Mouse (Mus musculus): Measurements from ENCODE around the gene Adarb1. TPM values are rescaled to one million over a fixed set of nuclear protein-coding genes. Genes with fewer than 3 reads are reported as not detected.

Adarb1 gene
- polyA plus RNA-seq, 1 experiment from 2014 or later, result 34.1 TPM

GRCm38 (mm10) chr10:77300934-77301297 lies 117.2 kb downstream of the Adarb1 start:
- Histone ChIP-seq H3K27me3 (ENCODE audit: control insufficient read depth, insufficient read depth, low read depth, low read length) (no peaks in the 10 kb centered on the region), H3K4me3 (ENCODE audit: low read length) (no peak overlapping the region), H3K4me1 (replicated peaks; ENCODE audit: control insufficient read depth, insufficient read depth, low read length) (no peaks in the 10 kb centered on the region), H3K9ac (ENCODE audit: low read length) (no peak overlapping the region), H3K9me3 (ENCODE audit: control insufficient read depth, low read length) (no peaks in the 10 kb centered on the region), H3K27ac (ENCODE audit: low read length) (no peak overlapping the region), H3K4me2 (ENCODE audit: low read depth, low read length) (no peak overlapping the region), H3K36me3 (ENCODE audit: control insufficient read depth, insufficient read depth, low read length) (peaks cover 8% of the 10 kb centered on the region)
- no peak for ATAC-seq (ENCODE audit: low read depth)
- WGBS, result 72% methylated on average over 4 of the region's 4 CpGs

DNA sequence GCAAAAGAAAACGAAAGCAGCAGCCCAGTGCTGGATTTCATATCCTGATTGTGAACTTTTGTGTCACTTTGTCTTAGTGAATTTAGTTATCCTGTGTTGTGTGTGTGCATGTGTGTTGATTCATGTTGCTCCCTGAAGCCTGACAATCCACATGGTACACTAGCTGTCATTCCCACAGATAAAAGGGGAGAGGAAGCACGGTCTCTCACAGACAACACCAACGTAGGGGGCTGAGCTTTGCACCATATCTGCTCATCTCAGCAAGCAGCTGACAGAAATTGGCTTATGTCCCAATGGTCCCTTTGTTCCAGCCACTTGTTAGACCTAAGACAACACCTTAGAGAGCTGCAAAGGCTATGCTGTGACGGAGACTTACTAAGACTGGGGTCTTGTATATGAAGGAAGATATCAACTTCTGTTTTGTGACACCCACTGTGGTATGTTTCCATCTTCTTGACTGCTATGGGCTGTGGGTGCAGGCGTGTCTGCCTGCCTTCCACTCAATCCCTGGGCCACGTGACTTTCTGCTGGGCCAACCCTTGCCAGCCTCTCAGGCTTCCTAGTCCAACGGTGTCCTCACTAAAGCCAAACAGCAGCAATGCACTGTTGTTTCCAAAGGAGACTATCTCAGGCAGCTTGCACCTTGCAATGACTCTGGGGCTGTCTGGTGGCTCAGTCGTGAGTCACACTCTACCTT lies 117.7 kb downstream of the Adarb1 start:
- ATAC-seq (ENCODE audit: low read depth), result no peak
- no peaks in the 10 kb centered on the region for H3K27me3 ChIP-seq (ENCODE audit: control insufficient read depth, insufficient read depth, low read depth, low read length)
- no peak overlapping the region for H3K27ac ChIP-seq (ENCODE audit: low read length)
- H3K9me3 ChIP-seq (ENCODE audit: control insufficient read depth, low read length), result no peaks in the 10 kb centered on the region
- H3K9ac ChIP-seq (ENCODE audit: low read length), result no peak overlapping the region
- no peaks in the 10 kb centered on the region for H3K4me1 ChIP-seq (replicated peaks; ENCODE audit: control insufficient read depth, insufficient read depth, low read length)
- WGBS, result 75% methylated on average over 8 of the region's 8 CpGs
- no peak overlapping the region for H3K4me2 ChIP-seq (ENCODE audit: low read depth, low read length)
- no peak overlapping the region for H3K4me3 ChIP-seq (ENCODE audit: low read length)
- peaks cover 8% of the 10 kb centered on the region for H3K36me3 ChIP-seq (ENCODE audit: control insufficient read depth, insufficient read depth, low read length)

GRCm38 (mm10) chr10:77299194-77299593 lies 118.9 kb downstream of the Adarb1 start:
- H3K9ac ChIP-seq (ENCODE audit: low read length), result no peak overlapping the region
- no peak for ATAC-seq (ENCODE audit: low read depth)
- no peaks in the 10 kb centered on the region for H3K27me3 ChIP-seq (ENCODE audit: control insufficient read depth, insufficient read depth, low read depth, low read length)
- H3K27ac ChIP-seq (ENCODE audit: low read length), result no peak overlapping the region
- no peaks in the 10 kb centered on the region for H3K9me3 ChIP-seq (ENCODE audit: control insufficient read depth, low read length)
- no peak overlapping the region for H3K4me3 ChIP-seq (ENCODE audit: low read length)
- H3K36me3 ChIP-seq (ENCODE audit: control insufficient read depth, insufficient read depth, low read length), result peaks cover 8% of the 10 kb centered on the region
- WGBS, result 78% methylated on average over 2 of the region's 2 CpGs
- H3K4me1 ChIP-seq (replicated peaks; ENCODE audit: control insufficient read depth, insufficient read depth, low read length), result no peaks in the 10 kb centered on the region
- H3K4me2 ChIP-seq (ENCODE audit: low read depth, low read length), result no peak overlapping the region

GRCm38 (mm10) chr10:77298621-77299020 lies 119.4 kb downstream of the Adarb1 start:
- WGBS, result 80% methylated on average over 8 of the region's 8 CpGs
- H3K27me3 ChIP-seq (ENCODE audit: control insufficient read depth, insufficient read depth, low read depth, low read length), result no peaks in the 10 kb centered on the region
- peaks cover 8% of the 10 kb centered on the region for H3K36me3 ChIP-seq (ENCODE audit: control insufficient read depth, insufficient read depth, low read length)

GRCm38 (mm10) chr10:77294691-77295090 lies 123.4 kb downstream of the Adarb1 start:
- Histone ChIP-seq H3K9ac (ENCODE audit: low read length) (no peak overlapping the region), H3K4me1 (replicated peaks; ENCODE audit: control insufficient read depth, insufficient read depth, low read length) (no peaks in the 10 kb centered on the region), H3K4me3 (ENCODE audit: low read length) (no peak overlapping the region), H3K27ac (ENCODE audit: low read length) (no peak overlapping the region), H3K4me2 (ENCODE audit: low read depth, low read length) (no peak overlapping the region), H3K27me3 (ENCODE audit: control insufficient read depth, insufficient read depth, low read depth, low read length) (no peaks in the 10 kb centered on the region), H3K36me3 (ENCODE audit: control insufficient read depth, insufficient read depth, low read length) (no peaks in the 10 kb centered on the region; the same call in 1 of the 2 replicates), H3K9me3 (ENCODE audit: control insufficient read depth, low read length) (no peaks in the 10 kb centered on the region)
- no peak; the same call in 1 of the 2 replicates for ATAC-seq (ENCODE audit: low read depth)
- WGBS, result 85% methylated on average over 12 of the region's 12 CpGs

More at GRCm38 (mm10) chr10:77298621-77299020, 119.4 kb downstream of the Adarb1 start:
- no peaks in the 10 kb centered on the region for H3K4me1 ChIP-seq (replicated peaks; ENCODE audit: control insufficient read depth, insufficient read depth, low read length)
- no peak overlapping the region for H3K4me2 ChIP-seq (ENCODE audit: low read depth, low read length)
- no peaks in the 10 kb centered on the region for H3K9me3 ChIP-seq (ENCODE audit: control insufficient read depth, low read length)
- ATAC-seq (ENCODE audit: low read depth), result no peak
- H3K27ac ChIP-seq (ENCODE audit: low read length), result no peak overlapping the region
- H3K4me3 ChIP-seq (ENCODE audit: low read length), result no peak overlapping the region
- no peak overlapping the region for H3K9ac ChIP-seq (ENCODE audit: low read length)

GRCm38 (mm10) chr10:77290624-77291366 lies 127.3 kb downstream of the Adarb1 start:
- no peaks in the 10 kb centered on the region; the same call in 1 of the 2 replicates for H3K36me3 ChIP-seq (ENCODE audit: control insufficient read depth, insufficient read depth, low read length)
- 0 out of 2 replicates have a peak overlapping the region, but pooled peaks have one; percentile 3 for H3K4me3 ChIP-seq (ENCODE audit: low read length)
- no peaks in the 10 kb centered on the region for H3K9me3 ChIP-seq (ENCODE audit: control insufficient read depth, low read length)
- H3K4me1 ChIP-seq (replicated peaks; ENCODE audit: control insufficient read depth, insufficient read depth, low read length), result peaks cover 3% of the 10 kb centered on the region; the same call in 1 of the 2 replicates
- no peaks in the 10 kb centered on the region for H3K27me3 ChIP-seq (ENCODE audit: control insufficient read depth, insufficient read depth, low read depth, low read length)
- 62% methylated on average over 17 of the region's 17 CpGs for WGBS
- no peak overlapping the region for H3K27ac ChIP-seq (ENCODE audit: low read length)
- ATAC-seq (ENCODE audit: low read depth), result peak; percentile 54
- peak overlapping the region; percentile 3; the same call in 1 of the 2 replicates for H3K4me2 ChIP-seq (ENCODE audit: low read depth, low read length)
- no peak overlapping the region for H3K9ac ChIP-seq (ENCODE audit: low read length)

DNA sequence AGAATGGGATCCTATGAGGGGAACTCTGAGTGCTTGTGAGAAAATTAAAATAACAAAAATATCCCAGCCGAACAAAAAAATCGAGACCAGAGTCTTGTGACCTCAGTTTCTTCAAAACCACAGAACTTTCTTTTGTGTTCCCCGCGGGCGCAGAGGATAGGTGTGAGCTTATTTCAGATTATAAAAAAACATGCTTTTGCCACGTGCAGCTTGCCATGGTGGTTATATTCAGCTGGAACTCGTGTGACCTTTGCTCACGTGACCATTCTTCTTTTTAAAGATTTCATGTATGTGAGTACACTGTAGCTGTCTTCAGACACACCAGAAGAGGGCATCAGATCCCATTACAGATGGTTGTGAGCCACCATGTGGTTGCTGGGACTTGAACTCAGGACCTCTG lies 128.5 kb downstream of the Adarb1 start:
- Histone ChIP-seq H3K4me2 (ENCODE audit: low read depth, low read length) (no peak overlapping the region), H3K27ac (ENCODE audit: low read length) (no peak overlapping the region), H3K9ac (ENCODE audit: low read length) (no peak overlapping the region), H3K9me3 (ENCODE audit: control insufficient read depth, low read length) (no peaks in the 10 kb centered on the region), H3K4me1 (replicated peaks; ENCODE audit: control insufficient read depth, insufficient read depth, low read length) (peaks cover 5% of the 10 kb centered on the region; the same call in 1 of the 2 replicates), H3K4me3 (ENCODE audit: low read length) (no peak overlapping the region), H3K36me3 (ENCODE audit: control insufficient read depth, insufficient read depth, low read length) (no peaks in the 10 kb centered on the region; the same call in 1 of the 2 replicates), H3K27me3 (ENCODE audit: control insufficient read depth, insufficient read depth, low read depth, low read length) (no peaks in the 10 kb centered on the region)
- ATAC-seq (ENCODE audit: low read depth), result no peak
- WGBS, result 83% methylated on average over 8 of the region's 8 CpGs

GRCm38 (mm10) chr10:77288639-77289195 lies 129.4 kb downstream of the Adarb1 start:
- Histone ChIP-seq H3K27ac (ENCODE audit: low read length) (no peak overlapping the region), H3K4me1 (replicated peaks; ENCODE audit: control insufficient read depth, insufficient read depth, low read length) (peaks cover 12% of the 10 kb centered on the region; the same call in 1 of the 2 replicates), H3K4me3 (ENCODE audit: low read length) (no peak overlapping the region), H3K27me3 (ENCODE audit: control insufficient read depth, insufficient read depth, low read depth, low read length) (no peaks in the 10 kb centered on the region), H3K36me3 (ENCODE audit: control insufficient read depth, insufficient read depth, low read length) (no peaks in the 10 kb centered on the region), H3K9me3 (ENCODE audit: control insufficient read depth, low read length) (no peaks in the 10 kb centered on the region), H3K9ac (ENCODE audit: low read length) (no peak overlapping the region), H3K4me2 (ENCODE audit: low read depth, low read length) (no peak overlapping the region)
- ATAC-seq (ENCODE audit: low read depth), result no peak
- WGBS, result 26% methylated on average over 5 of the region's 5 CpGs

GRCm38 (mm10) chr10:77287626-77288025 lies 130.4 kb downstream of the Adarb1 start:
- Histone ChIP-seq H3K27ac (ENCODE audit: low read length) (no peak overlapping the region), H3K9ac (ENCODE audit: low read length) (no peak overlapping the region), H3K27me3 (ENCODE audit: control insufficient read depth, insufficient read depth, low read depth, low read length) (no peaks in the 10 kb centered on the region), H3K9me3 (ENCODE audit: control insufficient read depth, low read length) (no peaks in the 10 kb centered on the region), H3K4me1 (replicated peaks; ENCODE audit: control insufficient read depth, insufficient read depth, low read length) (peaks cover 20% of the 10 kb centered on the region; the same call in 1 of the 2 replicates), H3K4me2 (ENCODE audit: low read depth, low read length) (no peak overlapping the region), H3K36me3 (ENCODE audit: control insufficient read depth, insufficient read depth, low read length) (no peaks in the 10 kb centered on the region), H3K4me3 (ENCODE audit: low read length) (no peak overlapping the region)
- 76% methylated on average over 8 of the region's 8 CpGs for WGBS
- ATAC-seq (ENCODE audit: low read depth), result no peak

Measured in lung, embryonic 16.5 days (tissue).